20 mouse cellular contexts compared by ENCODE assay signal in genomic region chr3:79589671-79590070, GRCm38 (mm10). TPM values are rescaled to one million over a fixed set of nuclear protein-coding genes. Genes with fewer than 3 reads are reported as not detected.
A peak's percentile ranks its signal among the peaks of the same experiment; 100 is the strongest.
DNase-seq lines count a peak whose midpoint lies in the region; ATAC-seq and TF ChIP-seq lines count a peak whose summit lies in the region.
"Had no signal": no experiment of that assay in that cellular context is flagged by ENCODE, and none has a peak within 500 bp of the region (broad histone marks: within the 10 kb centered on the region; RNA-seq: fewer than 3 reads in every experiment).

No protein-coding gene starts in this region.

- TF ChIP-seq EP300 in MEL (IDR thresholded peaks at IDR 0.05; ENCODE audit: low read depth in 1 of 2, low read length in 2 of 2): no peak

- TF ChIP-seq POLR2A in MEL (IDR thresholded peaks at IDR 0.05; ENCODE audit: control insufficient read depth in 1 of 2, insufficient read depth in 1 of 2, low read depth in 1 of 2, low read length in 2 of 2, poor library complexity in 1 of 2): no peak

- peaks cover 12% of the 10 kb centered on the region for H3K4me1 ChIP-seq in kidney, embryonic 16.5 days (ENCODE audit: insufficient read depth, low read length)
- peaks cover 13% of the 10 kb centered on the region for H3K4me1 ChIP-seq in kidney, embryonic 15.5 days
- H3K4me1 ChIP-seq in MEL (ENCODE audit: control insufficient read depth in 1 of 2, insufficient read depth in 2 of 2, low read length in 2 of 2): peaks cover 0 to 10% of the 10 kb centered on the region in 2 experiments; a peak in 2 of 4 replicates

- DNase-seq in kidney, adult 8-10 months: peak; percentile 37 to 71
- DNase-seq in kidney, postnatal 36 days: peak; percentile 31 to 69
- DNase-seq in MEL (ENCODE audit: low read depth, low spot score): peak; percentile 8
- DNase-seq in adipocyte (ENCODE audit: low spot score): peak; percentile 28
- DNase-seq: adrenal gland, postnatal 10 days; adrenal gland, postnatal 36 days; cerebellum, adult 18-20 months; cerebellum, postnatal 14 days; gastrocnemius, adult 2 months; gastrocnemius, postnatal 14 days had no signal

- H3K27ac ChIP-seq in kidney, embryonic 16.5 days (ENCODE audit: low read length): no peak overlapping the region
- no peak overlapping the region for H3K27ac ChIP-seq in kidney, embryonic 15.5 days
- H3K27ac ChIP-seq in MEL (ENCODE audit: control insufficient read depth, low read depth, low read length): no peak overlapping the region
- H3K27ac ChIP-seq: forebrain, embryonic 10.5 days; forebrain, embryonic 13.5 days; gastrocnemius, adult 2 months; hindbrain, embryonic 12.5 days; hindbrain, embryonic 15.5 days had no signal

- H3K36me3 ChIP-seq in kidney, embryonic 16.5 days (ENCODE audit: insufficient read depth, low read length): peaks cover 8% of the 10 kb centered on the region
- peaks cover 13% of the 10 kb centered on the region for H3K36me3 ChIP-seq in kidney, embryonic 15.5 days
- H3K36me3 ChIP-seq in MEL (ENCODE audit: control insufficient read depth in 1 of 2, insufficient read depth in 2 of 2, low read length in 2 of 2): peaks cover 9 to 22% of the 10 kb centered on the region in 2 experiments

- H3K9ac ChIP-seq in kidney, embryonic 16.5 days (replicated peaks; ENCODE audit: low read length): no peak overlapping the region
- H3K9ac ChIP-seq in kidney, embryonic 15.5 days: no peak overlapping the region
- H3K9ac ChIP-seq in MEL (ENCODE audit: control insufficient read depth, low read depth, low read length, poor library complexity, severe bottlenecking): no peak overlapping the region
- H3K9ac ChIP-seq: forebrain, embryonic 13.5 days; hindbrain, embryonic 12.5 days; hindbrain, embryonic 15.5 days had no signal

- peaks cover 35% of the 10 kb centered on the region for H3K79me2 ChIP-seq in MEL (ENCODE audit: control insufficient read depth, insufficient read depth, low read length, poor library complexity)

- H3K4me3 ChIP-seq in kidney, embryonic 16.5 days (ENCODE audit: low read length): no peak overlapping the region
- H3K4me3 ChIP-seq in kidney, embryonic 15.5 days (replicated peaks): no peak overlapping the region
- no peak overlapping the region for H3K4me3 ChIP-seq in MEL (ENCODE audit: control insufficient read depth in 1 of 2, insufficient read depth in 1 of 2, low read depth in 2 of 2, low read length in 2 of 2)
- H3K4me3 ChIP-seq: forebrain, embryonic 10.5 days; forebrain, embryonic 13.5 days; gastrocnemius, adult 2 months; hindbrain, embryonic 12.5 days; hindbrain, embryonic 15.5 days had no signal

- no peaks in the 10 kb centered on the region for H3K9me3 ChIP-seq in kidney, embryonic 16.5 days (ENCODE audit: low read length)
- no peaks in the 10 kb centered on the region for H3K9me3 ChIP-seq in kidney, embryonic 15.5 days (replicated peaks)
- H3K9me3 ChIP-seq in MEL (replicated peaks; ENCODE audit: insufficient read depth, low read length): no peaks in the 10 kb centered on the region
- H3K9me3 ChIP-seq: forebrain, embryonic 10.5 days; forebrain, embryonic 13.5 days; hindbrain, embryonic 12.5 days; hindbrain, embryonic 15.5 days had no signal

- H3K4me2 ChIP-seq in kidney, embryonic 16.5 days (replicated peaks; ENCODE audit: low read depth, low read length): no peak overlapping the region
- H3K4me2 ChIP-seq in kidney, embryonic 15.5 days: no peak overlapping the region
- H3K4me2 ChIP-seq: forebrain, embryonic 13.5 days; heart, embryonic 11.5 days; hindbrain, embryonic 12.5 days; hindbrain, embryonic 15.5 days had no signal

- no peak for TF ChIP-seq CTCF in MEL (IDR thresholded peaks at IDR 0.05 in 2 of 3, conservative IDR thresholded peaks at IDR 0.05 in 1 of 3; ENCODE audit: control insufficient read depth in 1 of 3, insufficient read depth in 1 of 3, low read depth in 2 of 3, low read length in 3 of 3, poor library complexity in 1 of 3, severe bottlenecking in 1 of 3)

- no peaks in the 10 kb centered on the region for H3K27me3 ChIP-seq in kidney, embryonic 16.5 days (ENCODE audit: insufficient read depth, low read length)
- H3K27me3 ChIP-seq in kidney, embryonic 15.5 days: no peaks in the 10 kb centered on the region
- H3K27me3 ChIP-seq in MEL (ENCODE audit: control insufficient read depth in 1 of 2, insufficient read depth in 2 of 2, low read length in 2 of 2): no peaks in the 10 kb centered on the region
- H3K27me3 ChIP-seq: hindbrain, embryonic 12.5 days; hindbrain, embryonic 15.5 days had no signal

- no peak for TF ChIP-seq RAD21 in MEL (IDR thresholded peaks at IDR 0.05; ENCODE audit: low read depth, low read length)

- 60% methylated on average over 2 of the region's 2 CpGs for WGBS in kidney, embryonic 16.5 days
- 80% methylated on average over 2 of the region's 2 CpGs for WGBS in kidney, embryonic 15.5 days

- no peak for ATAC-seq in kidney, embryonic 16.5 days (ENCODE audit: low FRiP score, low TSS enrichment)
- no peak for ATAC-seq in kidney, embryonic 15.5 days (replicated peaks; ENCODE audit: low FRiP score)
- ATAC-seq: activated CD4-positive, CD25-positive, alpha-beta regulatory T cell, adult 4 months; CD4-positive, CD25-positive, alpha-beta regulatory T cell, adult 4 months; forebrain, embryonic 13.5 days; forebrain, embryonic 16.5 days had no signal

TF ChIP-seq in MEL, 35 proteins besides CTCF, POLR2A, EP300 and RAD21:
- TF ChIP-seq E2F4 (IDR thresholded peaks at IDR 0.05; ENCODE audit: borderline replicate concordance, low read depth, low read length) (no peak), NELFE (IDR thresholded peaks at IDR 0.05; ENCODE audit: low read depth, low read length) (no peak), BHLHE40 (IDR thresholded peaks at IDR 0.05; ENCODE audit: borderline replicate concordance, low read depth, low read length) (no peak), HCFC1 (IDR thresholded peaks at IDR 0.05; ENCODE audit: low read depth, low read length) (no peak), MXI1 (IDR thresholded peaks at IDR 0.05; ENCODE audit: low read depth, low read length) (no peak), TBP (IDR thresholded peaks at IDR 0.05; ENCODE audit: low read depth, low read length) (no peak), USF2 (IDR thresholded peaks at IDR 0.05; ENCODE audit: borderline replicate concordance in 1 of 2, insufficient read depth in 1 of 2, low read depth in 1 of 2, low read length in 2 of 2) (no peak), ETS1 (IDR thresholded peaks at IDR 0.05; ENCODE audit: low read depth, low read length) (no peak)

RNA-seq across cellular contexts. Expression of gene Ppid, which starts 1.5 kb away (rescaled TPM):
- 160 and 165 TPM in 2 replicates for polyA plus RNA-seq in kidney, embryonic 16.5 days (2015; fragmentation: Nextera tagmentation; extraction: Ambion mirVana)
- polyA plus RNA-seq in kidney, embryonic 15.5 days (2015; fragmentation: Nextera tagmentation; extraction: Ambion mirVana): 168 and 181 TPM in 2 replicates
- 251 and 254 TPM in 2 replicates for total RNA-seq in MEL (2012; rRNA removed)
- 100 to 1,000 TPM in 1 of 2 experiments, not detected in 1; 203 TPM for polyA plus RNA-seq in MEL (2012; ENCODE audit: insufficient read depth in 1 of 2, insufficient read length in 2 of 2, low read depth in 1 of 2, low replicate concordance in 2 of 2, missing spikeins in 1 of 2)

RNA-seq across cellular contexts. Expression of gene Fnip2, which starts 22.1 kb away (rescaled TPM):
- polyA plus RNA-seq in kidney, embryonic 16.5 days (2015; fragmentation: Nextera tagmentation; extraction: Ambion mirVana): 3.2 and 3.8 TPM in 2 replicates
- 3.8 and 4.8 TPM in 2 replicates for polyA plus RNA-seq in kidney, embryonic 15.5 days (2015; fragmentation: Nextera tagmentation; extraction: Ambion mirVana)
- total RNA-seq in MEL (2012; rRNA removed): 9.6 and 11.0 TPM in 2 replicates
- polyA plus RNA-seq in MEL (2012; ENCODE audit: insufficient read depth in 1 of 2, insufficient read length in 2 of 2, low read depth in 1 of 2, low replicate concordance in 2 of 2, missing spikeins in 1 of 2): 10 to 100 TPM; 10.4 to 65.8 TPM

RNA-seq across cellular contexts. Expression of gene 4930579G24Rik, which starts 39.2 kb away (rescaled TPM):
- 29.4 and 30.1 TPM in 2 replicates for polyA plus RNA-seq in kidney, embryonic 16.5 days (2015; fragmentation: Nextera tagmentation; extraction: Ambion mirVana)
- polyA plus RNA-seq in kidney, embryonic 15.5 days (2015; fragmentation: Nextera tagmentation; extraction: Ambion mirVana): 30.7 and 33.0 TPM in 2 replicates
- total RNA-seq in MEL (2012; rRNA removed): 9.2 and 10.7 TPM in 2 replicates
- polyA plus RNA-seq in MEL (2012; ENCODE audit: insufficient read depth in 1 of 2, insufficient read length in 2 of 2, low read depth in 1 of 2, low replicate concordance in 2 of 2, missing spikeins in 1 of 2): 1 to 10 TPM in 1 of 2 experiments, not detected in 1; 8.5 TPM

RNA-seq across cellular contexts. Expression of gene Etfdh, which starts 39.6 kb away (rescaled TPM):
- polyA plus RNA-seq in kidney, embryonic 16.5 days (2015; fragmentation: Nextera tagmentation; extraction: Ambion mirVana): 85.0 and 85.3 TPM in 2 replicates
- 64.9 and 67.4 TPM in 2 replicates for polyA plus RNA-seq in kidney, embryonic 15.5 days (2015; fragmentation: Nextera tagmentation; extraction: Ambion mirVana)
- total RNA-seq in MEL (2012; rRNA removed): 34.2 and 37.6 TPM in 2 replicates
- 10 to 100 TPM in 1 of 2 experiments, not detected in 1; 47.7 TPM for polyA plus RNA-seq in MEL (2012; ENCODE audit: insufficient read depth in 1 of 2, insufficient read length in 2 of 2, low read depth in 1 of 2, low replicate concordance in 2 of 2, missing spikeins in 1 of 2)
